In the genomic region with DNA sequence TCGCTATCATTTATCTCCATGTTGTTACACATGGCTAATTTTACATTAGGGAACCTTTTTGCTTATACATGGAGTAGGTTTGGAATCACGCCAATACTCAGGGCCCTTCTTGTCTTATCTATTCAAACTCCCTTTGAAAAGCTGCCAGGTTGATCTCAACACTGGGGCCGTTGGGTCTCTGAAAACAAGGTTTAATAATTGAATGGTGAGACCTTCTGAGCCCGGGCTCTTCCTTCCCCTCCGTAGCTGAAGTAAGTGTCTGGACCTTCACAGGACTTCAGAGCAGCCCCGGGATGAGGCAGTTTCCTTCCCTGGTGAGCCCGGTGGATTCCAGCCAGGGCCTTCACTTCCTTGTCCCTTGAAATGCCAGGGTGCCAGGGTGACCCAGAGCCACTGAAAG, we compare ENCODE assay signal across 9 mouse cellular contexts. TPM values are rescaled to one million over a fixed set of nuclear protein-coding genes. Genes with fewer than 3 reads are reported as not detected.
A peak's percentile ranks its signal among the peaks of the same experiment; 100 is the strongest.
DNase-seq lines count a peak whose midpoint lies in the region; ATAC-seq lines count a peak whose summit lies in the region.
"Had no signal": no experiment of that assay in that cellular context is flagged by ENCODE, and none has a peak within 500 bp of the region (broad histone marks: within the 10 kb centered on the region; RNA-seq: fewer than 3 reads in every experiment).

No protein-coding gene starts in this region.

- peaks cover 96% of the 10 kb centered on the region for H3K4me1 ChIP-seq in erythroblast, embryonic 14.5 days (ENCODE audit: control insufficient read depth)
- peaks cover 46% of the 10 kb centered on the region for H3K4me1 ChIP-seq in kidney, embryonic 14.5 days (ENCODE audit: control insufficient read depth, insufficient read depth, low read length)
- peaks cover 69% of the 10 kb centered on the region for H3K4me1 ChIP-seq in hindbrain, embryonic 13.5 days (replicated peaks)

- H3K4me3 ChIP-seq in erythroblast, embryonic 14.5 days (replicated peaks), result peak overlapping the region; percentile 17
- H3K4me3 ChIP-seq in kidney, embryonic 14.5 days (ENCODE audit: low read length), result no peak overlapping the region
- H3K4me3 ChIP-seq in hindbrain, embryonic 13.5 days, result no peak overlapping the region
- H3K4me3 ChIP-seq: limb, embryonic 13.5 days had no signal

- intact Hi-C loops in heart, postnatal 14 days (cut with DNase I), result no loop called here
- intact Hi-C loops in left cerebral cortex, postnatal 25 days (cut with DNase I), result no loop called here

- no peak overlapping the region for H3K4me2 ChIP-seq in kidney, embryonic 14.5 days (replicated peaks; ENCODE audit: low read depth, low read length)
- no peak overlapping the region for H3K4me2 ChIP-seq in hindbrain, embryonic 13.5 days
- H3K4me2 ChIP-seq: limb, embryonic 13.5 days had no signal

- no peak for ATAC-seq in kidney, embryonic 14.5 days (ENCODE audit: low FRiP score, low TSS enrichment)
- no peak for ATAC-seq in megakaryocyte, adult 5-6 weeks (ENCODE audit: poor library complexity, severe bottlenecking)
- no peak for ATAC-seq in hindbrain, embryonic 13.5 days (ENCODE audit: low FRiP score)

- DNase-seq in heart, adult 11 months, result peak; percentile 95
- no peak for DNase-seq in heart, postnatal 14 days
- DNase-seq in lung, postnatal 25 days (ENCODE audit: low spot score), result peak; percentile 22
- DNase-seq in left cerebral cortex, postnatal 25 days (ENCODE audit: low spot score in 2 of 2), result no peak

- H3K36me3 ChIP-seq in erythroblast, embryonic 14.5 days (ENCODE audit: control insufficient read depth), result peaks cover 22% of the 10 kb centered on the region
- no peaks in the 10 kb centered on the region for H3K36me3 ChIP-seq in kidney, embryonic 14.5 days (ENCODE audit: control insufficient read depth, insufficient read depth, low read length)
- H3K36me3 ChIP-seq in hindbrain, embryonic 13.5 days, result no peaks in the 10 kb centered on the region
- H3K36me3 ChIP-seq: limb, embryonic 13.5 days had no signal

- H3K27ac ChIP-seq in kidney, embryonic 14.5 days (ENCODE audit: low read depth, low read length), result peak overlapping the region; percentile 47; the same call in 1 of the 2 replicates
- no peak overlapping the region for H3K27ac ChIP-seq in hindbrain, embryonic 13.5 days
- H3K27ac ChIP-seq: limb, embryonic 13.5 days had no signal

- H3K9me3 ChIP-seq in erythroblast, embryonic 14.5 days (ENCODE audit: control insufficient read depth, low read length), result no peaks in the 10 kb centered on the region
- H3K9me3 ChIP-seq in kidney, embryonic 14.5 days (ENCODE audit: control insufficient read depth, low read length), result no peaks in the 10 kb centered on the region
- H3K9me3 ChIP-seq in hindbrain, embryonic 13.5 days, result no peaks in the 10 kb centered on the region
- H3K9me3 ChIP-seq: limb, embryonic 13.5 days had no signal

- WGBS in kidney, embryonic 14.5 days, result 41% methylated on average over 7 of the region's 7 CpGs
- 51% methylated on average over 7 of the region's 7 CpGs for WGBS in hindbrain, embryonic 13.5 days

- peaks cover 8% of the 10 kb centered on the region; the same call in 1 of the 2 replicates for H3K27me3 ChIP-seq in erythroblast, embryonic 14.5 days (ENCODE audit: control insufficient read depth)
- no peaks in the 10 kb centered on the region for H3K27me3 ChIP-seq in kidney, embryonic 14.5 days (ENCODE audit: control insufficient read depth, insufficient read depth, low read length)
- H3K27me3 ChIP-seq in hindbrain, embryonic 13.5 days, result no peaks in the 10 kb centered on the region

- no peak overlapping the region for H3K9ac ChIP-seq in kidney, embryonic 14.5 days (ENCODE audit: low read depth, low read length)
- H3K9ac ChIP-seq in hindbrain, embryonic 13.5 days, result no peak overlapping the region
- H3K9ac ChIP-seq: limb, embryonic 13.5 days had no signal

RNA-seq across cellular contexts. Expression of gene Chst11, which starts 5.6 kb away (rescaled TPM):
- total RNA-seq in heart, postnatal 14 days (2021), result 1 to 10 TPM; 3.4 to 4.1 TPM
- polyA plus RNA-seq in erythroblast, embryonic 14.5 days (2012), result 0.61 and 0.73 TPM in 2 replicates
- 4.5 and 5.4 TPM in 2 replicates for polyA plus RNA-seq in kidney, embryonic 14.5 days (2014; fragmentation: Nextera tagmentation; extraction: Ambion mirVana)
- total RNA-seq in megakaryocyte, adult 5-6 weeks (2015), result 2.6 and 3.2 TPM in 2 replicates
- total RNA-seq in megakaryocyte, adult 5-6 weeks (2017), result 3.9 and 5.9 TPM in 2 replicates
- 10 to 100 TPM; 33.9 to 36.5 TPM for total RNA-seq in left cerebral cortex, postnatal 25 days (2021)
- 2.7 and 3.2 TPM in 2 replicates for polyA plus RNA-seq in hindbrain, embryonic 13.5 days (2015; fragmentation: Nextera tagmentation; extraction: Ambion mirVana)

Comparison
In these comparisons a context has a peak if more than half of its experiments do, and no peak if none do; other contexts are left out.
1. DNase-seq: peak in heart, adult 11 months (single experiment) and lung, postnatal 25 days (single experiment); none in heart, postnatal 14 days (0 of 2) and left cerebral cortex, postnatal 25 days (0 of 2).
2. RNA of gene Chst11, which starts 5.6 kb away (total RNA-seq): 33.9 to 36.5 TPM in left cerebral cortex, postnatal 25 days; 3.4 to 4.1 TPM in heart, postnatal 14 days and 2.6 to 5.9 TPM in megakaryocyte, adult 5-6 weeks; every median in the first group is over 4 times any median in the second.